Mouse (Mus musculus): Measurements from ENCODE around the gene Lbhd2. TPM values are rescaled to one million over a fixed set of nuclear protein-coding genes. Genes with fewer than 3 reads are reported as not detected.

The Lbhd2 gene
- polyA plus RNA-seq, 1 experiment from 2014 or later = 0.53 TPM

DNA sequence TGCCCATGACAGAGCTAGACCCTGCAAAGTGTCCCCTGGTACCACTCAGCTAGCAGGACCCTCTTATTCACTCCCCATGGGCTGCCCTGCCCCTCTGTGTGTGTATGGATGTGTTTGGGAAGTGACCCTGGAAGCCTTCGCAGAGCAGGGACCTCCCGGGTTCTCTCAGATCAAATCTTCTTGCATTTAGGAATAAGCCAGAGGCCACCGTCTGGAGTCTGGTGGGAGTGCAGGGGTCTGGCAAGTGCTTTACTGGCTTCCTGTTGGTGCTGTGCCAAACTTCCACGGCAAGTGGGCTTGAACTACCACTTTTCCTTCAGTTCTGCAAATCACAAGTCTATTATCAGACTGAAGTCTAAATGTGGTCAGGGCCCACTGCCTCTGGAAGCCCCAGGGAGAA lies 47.4 kb downstream of the Lbhd2 start:
- H3K9ac ChIP-seq = no peak overlapping the region
- no peak overlapping the region for H3K4me3 ChIP-seq
- H3K4me2 ChIP-seq = no peak overlapping the region
- no peaks in the 10 kb centered on the region for H3K9me3 ChIP-seq
- H3K27ac ChIP-seq (replicated peaks) = no peak overlapping the region
- peaks cover 96% of the 10 kb centered on the region for H3K27me3 ChIP-seq (replicated peaks)
- ATAC-seq (ENCODE audit: extremely low read depth, insufficient number of reproducible peaks, low FRiP score, low TSS enrichment) = no peak
- no peaks in the 10 kb centered on the region; the same call in 1 of the 2 replicates for H3K36me3 ChIP-seq
- H3K4me1 ChIP-seq = peaks cover 45% of the 10 kb centered on the region
- 21% methylated on average over 4 of the region's 4 CpGs for WGBS

DNA sequence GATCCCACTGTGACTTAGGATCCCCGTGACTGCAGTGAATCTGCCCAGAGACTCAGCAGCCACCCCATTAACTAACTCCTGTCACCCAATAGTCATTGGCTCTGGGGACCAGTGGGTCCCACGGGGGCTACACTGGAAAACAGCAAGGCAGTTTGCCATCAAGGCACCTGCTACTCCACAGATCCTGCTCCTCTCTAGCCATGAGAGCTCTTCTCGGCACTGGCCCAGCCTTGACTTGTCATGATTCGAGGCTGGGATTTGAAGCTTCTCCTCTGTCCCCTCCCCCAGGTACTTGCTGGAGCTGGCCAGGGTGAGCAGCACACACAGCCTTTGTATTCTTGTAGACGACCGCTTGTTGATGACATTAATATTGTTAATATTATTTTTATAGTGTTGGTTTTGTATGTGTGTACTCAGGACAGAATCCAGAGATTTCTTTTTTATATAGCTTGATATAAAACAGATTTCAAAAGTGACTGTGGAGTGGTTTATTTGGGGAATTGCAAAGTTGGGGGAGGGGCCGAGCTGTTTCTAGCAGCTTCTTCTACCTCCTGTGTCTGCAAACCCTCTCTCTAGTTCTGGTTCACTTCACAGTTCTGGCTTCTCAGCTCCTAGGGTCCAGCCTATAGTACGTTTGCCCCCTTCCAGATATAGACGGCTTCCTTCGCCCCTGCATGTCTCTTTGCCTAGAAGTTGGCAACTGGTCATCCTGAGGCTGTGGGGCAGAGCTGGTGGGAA lies 48.1 kb downstream of the Lbhd2 start:
- H3K9me3 ChIP-seq = no peaks in the 10 kb centered on the region
- H3K4me3 ChIP-seq = no peak overlapping the region
- no peak for ATAC-seq (ENCODE audit: extremely low read depth, insufficient number of reproducible peaks, low FRiP score, low TSS enrichment)
- H3K9ac ChIP-seq = no peak overlapping the region
- no peak overlapping the region for H3K27ac ChIP-seq (replicated peaks)
- H3K4me2 ChIP-seq = no peak overlapping the region
- H3K4me1 ChIP-seq = peaks cover 38% of the 10 kb centered on the region
- WGBS = 50% methylated on average over 10 of the region's 10 CpGs
- peaks cover 94% of the 10 kb centered on the region for H3K27me3 ChIP-seq (replicated peaks)
- no peaks in the 10 kb centered on the region; the same call in 1 of the 2 replicates for H3K36me3 ChIP-seq

DNA sequence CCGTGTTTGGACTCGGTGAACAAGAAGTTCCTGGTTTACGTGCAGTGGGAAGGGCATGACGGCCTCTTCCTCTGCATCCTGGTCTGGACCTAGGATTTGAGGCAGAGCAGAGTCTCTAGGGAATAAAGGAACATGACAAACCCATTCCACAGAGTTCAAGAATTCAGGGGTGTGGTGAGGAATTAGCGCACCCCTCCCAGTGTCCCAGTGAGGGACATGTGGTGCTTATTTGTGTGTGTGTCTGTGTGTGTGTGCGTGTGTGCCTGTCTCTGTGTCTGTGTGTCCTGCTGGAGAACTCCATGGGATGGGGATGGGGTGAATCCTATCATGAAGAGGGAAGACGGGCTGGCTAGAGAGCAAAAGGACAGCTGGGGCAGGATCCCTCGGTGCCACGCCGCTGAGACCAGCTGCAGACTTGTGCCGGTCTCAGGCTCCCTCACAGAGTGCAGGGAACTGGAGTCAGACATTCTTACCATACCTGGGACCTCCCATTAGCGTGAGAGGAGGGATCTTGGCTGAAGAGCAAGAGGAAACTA lies 48.8 kb downstream of the Lbhd2 start:
- Histone ChIP-seq H3K4me1 (peaks cover 32% of the 10 kb centered on the region), H3K9me3 (no peaks in the 10 kb centered on the region), H3K27me3 (replicated peaks) (peaks cover 94% of the 10 kb centered on the region), H3K36me3 (no peaks in the 10 kb centered on the region; the same call in 1 of the 2 replicates), H3K4me2 (no peak overlapping the region), H3K4me3 (no peak overlapping the region), H3K27ac (replicated peaks) (no peak overlapping the region), H3K9ac (no peak overlapping the region)
- no peak for ATAC-seq (ENCODE audit: extremely low read depth, insufficient number of reproducible peaks, low FRiP score, low TSS enrichment)
- WGBS = 48% methylated on average over 12 of the region's 12 CpGs

DNA sequence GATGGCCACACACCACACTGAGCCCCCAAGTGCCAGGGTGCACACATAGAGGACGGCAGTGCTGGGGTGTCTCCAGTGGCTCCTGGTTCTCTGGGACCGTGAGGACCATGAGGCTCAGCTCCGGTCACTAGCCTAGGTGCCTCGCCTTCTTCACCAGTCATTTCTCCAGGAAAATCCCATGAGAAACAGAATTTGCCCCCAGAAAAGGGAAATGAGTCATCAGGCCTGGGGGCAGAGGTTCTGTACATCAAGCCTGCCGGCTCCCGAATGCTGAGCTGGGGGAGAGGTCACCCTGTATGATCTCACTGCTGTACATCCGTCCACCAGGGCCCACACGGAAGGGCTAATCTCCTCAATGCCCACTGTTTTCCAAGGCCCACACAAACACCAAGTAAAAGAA lies 49.3 kb downstream of the Lbhd2 start:
- Histone ChIP-seq H3K27me3 (replicated peaks) (peaks cover 94% of the 10 kb centered on the region), H3K4me1 (peaks cover 27% of the 10 kb centered on the region), H3K4me3 (no peak overlapping the region), H3K36me3 (no peaks in the 10 kb centered on the region; the same call in 1 of the 2 replicates), H3K9ac (no peak overlapping the region), H3K9me3 (no peaks in the 10 kb centered on the region), H3K27ac (replicated peaks) (no peak overlapping the region), H3K4me2 (no peak overlapping the region)
- WGBS = 42% methylated on average over 8 of the region's 8 CpGs
- no peak for ATAC-seq (ENCODE audit: extremely low read depth, insufficient number of reproducible peaks, low FRiP score, low TSS enrichment)

DNA sequence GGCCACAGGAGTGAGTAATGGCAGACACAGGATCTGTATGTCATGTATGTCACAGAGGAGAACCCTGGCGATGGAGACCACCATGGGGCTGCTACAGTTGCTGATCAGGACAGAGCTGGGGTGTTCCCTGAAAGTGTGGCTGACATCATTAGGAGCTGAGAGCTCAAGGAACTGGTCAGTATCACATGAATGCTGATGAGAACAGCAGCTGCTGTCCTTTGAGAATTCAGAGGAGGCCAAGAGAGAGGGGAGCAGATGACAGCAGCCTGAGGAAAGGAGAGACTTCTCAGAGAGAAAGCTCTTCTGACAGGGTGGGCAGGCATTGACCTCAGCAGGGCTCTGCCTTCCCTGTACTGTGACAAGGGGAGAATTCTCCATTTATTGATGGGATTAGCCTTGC lies 51.1 kb downstream of the Lbhd2 start:
- H3K27me3 ChIP-seq (replicated peaks) = peaks cover 76% of the 10 kb centered on the region
- H3K9me3 ChIP-seq = no peaks in the 10 kb centered on the region
- no peak for ATAC-seq (ENCODE audit: extremely low read depth, insufficient number of reproducible peaks, low FRiP score, low TSS enrichment)
- no peak overlapping the region for H3K9ac ChIP-seq
- 52% methylated on average over 1 of the region's 1 CpGs for WGBS
- H3K4me3 ChIP-seq = no peak overlapping the region
- H3K36me3 ChIP-seq = no peaks in the 10 kb centered on the region
- no peak overlapping the region for H3K4me2 ChIP-seq
- peaks cover 35% of the 10 kb centered on the region for H3K4me1 ChIP-seq
- H3K27ac ChIP-seq (replicated peaks) = no peak overlapping the region

Other genes starting within 250 kb of the Lbhd2 start
- 6.0 TPM in 2 replicates for gene Traf3, start 240.4 kb upstream of the Lbhd2 start, polyA plus RNA-seq (2015; fragmentation: Nextera tagmentation; extraction: Ambion mirVana)
- not detected in 2 replicates for gene 4930595D18Rik, start 222.3 kb upstream of the Lbhd2 start, polyA plus RNA-seq (2015; fragmentation: Nextera tagmentation; extraction: Ambion mirVana)
- gene Amn, start 135.7 kb upstream of the Lbhd2 start, polyA plus RNA-seq (2015; fragmentation: Nextera tagmentation; extraction: Ambion mirVana) = 2.9 and 3.4 TPM in 2 replicates
- 22.8 and 26.2 TPM in 2 replicates for gene Cdc42bpb, start 29.1 kb upstream of the Lbhd2 start, polyA plus RNA-seq (2015; fragmentation: Nextera tagmentation; extraction: Ambion mirVana)
- 10.2 and 10.8 TPM in 2 replicates for gene Exoc3l4, start 10.2 kb downstream of the Lbhd2 start, polyA plus RNA-seq (2015; fragmentation: Nextera tagmentation; extraction: Ambion mirVana)
- gene Tnfaip2, start 35.7 kb downstream of the Lbhd2 start, polyA plus RNA-seq (2015; fragmentation: Nextera tagmentation; extraction: Ambion mirVana) = 6.0 and 10.6 TPM in 2 replicates
- 2.1 and 2.5 TPM in 2 replicates for gene Gm266, start 79.0 kb downstream of the Lbhd2 start, polyA plus RNA-seq (2015; fragmentation: Nextera tagmentation; extraction: Ambion mirVana)
- 389 and 441 TPM in 2 replicates for gene Eif5, start 131.2 kb downstream of the Lbhd2 start, polyA plus RNA-seq (2015; fragmentation: Nextera tagmentation; extraction: Ambion mirVana)
- gene Mark3, start 167.7 kb downstream of the Lbhd2 start, polyA plus RNA-seq (2015; fragmentation: Nextera tagmentation; extraction: Ambion mirVana) = 25.7 and 28.0 TPM in 2 replicates

Measured in heart, embryonic 13.5 days (tissue).